ENCODE assay signal across 30 mouse cellular contexts in genomic region chr2:76895327-76895726, GRCm38 (mm10).
"Had no signal": no experiment of that assay in that cellular context is flagged by ENCODE, and none has a peak within 500 bp of the region (broad histone marks: within the 10 kb centered on the region; RNA-seq: fewer than 3 reads in every experiment).

No protein-coding gene starts in this region.

- H3K4me2 ChIP-seq: heart, embryonic 11.5 days; heart, embryonic 12.5 days; heart, embryonic 13.5 days; heart, embryonic 15.5 days; hindbrain, embryonic 12.5 days; hindbrain, embryonic 13.5 days; hindbrain, embryonic 14.5 days; hindbrain, embryonic 15.5 days; intestine, embryonic 15.5 days; kidney, embryonic 15.5 days had no signal

- H3K4me1 ChIP-seq: hindbrain, embryonic 10.5 days; hindbrain, embryonic 12.5 days; hindbrain, embryonic 13.5 days; hindbrain, embryonic 15.5 days; intestine, embryonic 15.5 days; kidney, embryonic 15.5 days had no signal

- H3K4me3 ChIP-seq: heart, embryonic 12.5 days; heart, embryonic 13.5 days; heart, embryonic 15.5 days; hindbrain, embryonic 10.5 days; hindbrain, embryonic 12.5 days; hindbrain, embryonic 13.5 days; hindbrain, embryonic 15.5 days; intestine, embryonic 15.5 days; kidney, embryonic 15.5 days; layer of hippocampus, adult 2 months; left cerebral cortex, adult 2 months had no signal

- H3K27ac ChIP-seq: heart, embryonic 13.5 days; heart, embryonic 15.5 days; hindbrain, embryonic 10.5 days; hindbrain, embryonic 12.5 days; hindbrain, embryonic 13.5 days; hindbrain, embryonic 14.5 days; hindbrain, embryonic 15.5 days; hindbrain, postnatal 0 days; intestine, embryonic 15.5 days; kidney, embryonic 15.5 days; kidney, postnatal 0 days; layer of hippocampus, adult 2 months; left cerebral cortex, adult 2 months had no signal

- H3K9ac ChIP-seq: heart, embryonic 12.5 days; heart, embryonic 13.5 days; heart, embryonic 15.5 days; hindbrain, embryonic 12.5 days; hindbrain, embryonic 13.5 days; hindbrain, embryonic 14.5 days; hindbrain, embryonic 15.5 days; intestine, embryonic 15.5 days; kidney, embryonic 15.5 days had no signal

- DNase-seq: heart, postnatal 10 days; heart, postnatal 14 days; heart, postnatal 36 days; heart, postnatal 4 days; kidney, adult 11 months; kidney, adult 18-20 months; kidney, adult 2 months; kidney, adult 8-10 months; kidney, postnatal 10 days; kidney, postnatal 14 days; kidney, postnatal 25 days; kidney, postnatal 36 days; kidney, postnatal 4 days; layer of hippocampus, adult 9-11 months; layer of hippocampus, postnatal 36 days had no signal

- H3K27me3 ChIP-seq: heart, embryonic 12.5 days; heart, embryonic 13.5 days; heart, embryonic 15.5 days; hindbrain, embryonic 12.5 days; hindbrain, embryonic 13.5 days; hindbrain, embryonic 15.5 days; intestine, embryonic 15.5 days; kidney, embryonic 15.5 days had no signal

- H3K36me3 ChIP-seq: hindbrain, embryonic 10.5 days; hindbrain, embryonic 12.5 days; hindbrain, embryonic 13.5 days; hindbrain, embryonic 15.5 days; intestine, embryonic 15.5 days; kidney, embryonic 15.5 days had no signal
